Mouse (Mus musculus): Measurements from ENCODE around the gene Phospho2.

The Phospho2 gene

DNA sequence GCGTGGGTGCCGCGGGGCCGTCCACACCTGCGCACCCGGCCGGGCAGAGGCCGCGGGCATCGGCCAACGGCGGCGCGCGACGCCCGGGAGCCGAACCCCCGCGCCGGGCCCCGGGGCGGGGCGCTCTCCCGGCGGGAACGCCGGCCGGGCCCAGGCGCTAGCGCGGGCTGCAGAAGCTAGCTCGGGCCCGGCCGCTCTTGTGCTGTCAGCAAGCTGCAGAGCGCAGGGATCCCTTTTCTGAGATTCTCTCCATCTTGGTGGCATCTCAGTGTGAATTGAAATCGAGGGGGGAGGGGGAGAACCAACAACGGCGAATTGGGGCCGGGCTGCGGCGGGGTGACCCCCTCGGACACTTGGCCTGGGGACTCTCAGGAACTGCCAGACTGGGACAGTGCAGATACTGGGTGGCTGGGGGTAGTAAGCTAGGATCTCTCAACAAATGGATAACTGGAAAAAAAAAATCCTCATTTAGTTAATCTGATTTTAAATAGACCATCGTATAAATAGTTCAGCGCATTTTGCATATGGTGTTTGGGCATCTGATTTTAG, 33.8 kb downstream of the Phospho2 start:
- DNase-seq (ENCODE audit: low read depth, low spot score): no peak

DNA sequence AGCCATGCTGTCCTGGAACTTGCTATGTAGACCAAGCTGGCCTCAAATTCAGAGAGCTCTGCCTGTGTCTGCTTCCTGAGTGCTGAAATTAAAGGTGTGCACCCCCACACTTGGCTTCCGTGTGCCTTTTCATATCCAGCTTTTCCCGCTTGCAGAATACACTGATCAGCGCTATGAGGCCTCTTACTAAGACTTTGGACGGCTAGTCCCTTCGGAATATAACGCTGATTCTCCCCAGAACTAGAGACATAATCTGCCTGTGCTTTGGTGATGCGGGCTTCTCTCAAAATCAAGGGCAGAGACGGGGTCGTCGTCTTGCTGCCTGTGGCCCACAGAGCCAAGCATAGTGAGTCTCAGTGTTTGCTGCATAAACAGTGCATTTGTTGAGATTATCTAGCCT, 36.5 kb downstream of the Phospho2 start:
- no peak for DNase-seq (ENCODE audit: low read depth, low spot score)

DNA sequence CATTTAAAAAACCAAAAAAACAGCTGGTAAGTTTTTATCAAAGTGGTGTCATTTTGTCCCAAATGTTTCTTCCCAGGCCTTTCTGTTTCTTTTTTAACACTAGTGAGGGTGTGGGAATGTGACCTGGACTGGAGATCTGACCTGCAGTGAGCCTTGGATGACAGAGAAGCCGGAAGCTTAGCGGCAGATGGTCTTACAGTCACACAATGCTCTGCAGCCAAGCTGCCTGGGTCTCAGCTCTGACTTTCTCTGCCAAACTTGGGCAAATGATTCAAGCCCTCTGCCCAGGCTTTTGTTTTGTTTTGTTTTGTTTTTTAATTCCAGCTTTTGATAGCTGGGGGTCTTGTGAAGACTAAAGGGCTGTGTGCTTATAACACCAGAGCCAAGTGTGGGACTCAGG, 37.0 kb downstream of the Phospho2 start:
- no peak for DNase-seq (ENCODE audit: low read depth, low spot score)

DNA sequence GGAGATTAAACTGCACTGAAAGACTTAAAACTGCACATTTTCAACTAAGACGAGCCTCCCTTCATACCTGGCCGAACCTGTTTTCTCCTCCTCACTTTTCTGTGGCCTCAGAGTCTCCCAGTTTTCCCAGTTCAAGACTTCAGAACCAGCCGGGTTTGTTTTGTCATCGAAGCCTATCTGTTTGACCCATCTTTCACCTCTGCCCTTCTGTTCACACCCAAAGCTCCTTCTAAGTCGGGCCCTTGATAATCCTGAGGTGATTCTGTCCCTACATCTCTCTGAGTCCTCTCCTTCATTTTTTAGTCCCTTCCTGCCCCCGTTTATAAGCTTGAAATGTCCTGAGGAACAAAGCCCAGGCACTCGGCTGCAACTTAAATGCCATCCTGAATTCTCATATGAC, 38.6 kb downstream of the Phospho2 start:
- DNase-seq (ENCODE audit: low read depth, low spot score): no peak

DNA sequence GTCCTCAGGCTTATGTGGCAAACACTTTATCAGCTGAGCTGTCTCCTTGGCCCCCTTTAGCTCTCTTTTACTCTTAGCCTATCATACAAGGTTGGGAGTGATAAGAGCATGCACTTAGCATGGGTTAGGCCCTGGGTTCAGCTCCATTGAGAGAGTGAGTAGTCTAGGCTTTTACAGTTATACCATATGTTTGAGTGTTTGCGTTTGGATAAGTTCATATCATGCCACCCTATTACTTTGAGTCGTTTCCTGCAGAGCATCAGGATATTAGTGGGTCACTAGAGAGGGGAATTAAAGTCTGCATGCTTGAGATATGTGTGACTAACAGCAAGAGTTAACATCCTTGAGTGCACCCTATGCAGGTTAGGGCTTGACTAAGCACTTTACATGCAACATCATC, 40.3 kb downstream of the Phospho2 start:
- no peak for DNase-seq (ENCODE audit: low read depth, low spot score)

DNA sequence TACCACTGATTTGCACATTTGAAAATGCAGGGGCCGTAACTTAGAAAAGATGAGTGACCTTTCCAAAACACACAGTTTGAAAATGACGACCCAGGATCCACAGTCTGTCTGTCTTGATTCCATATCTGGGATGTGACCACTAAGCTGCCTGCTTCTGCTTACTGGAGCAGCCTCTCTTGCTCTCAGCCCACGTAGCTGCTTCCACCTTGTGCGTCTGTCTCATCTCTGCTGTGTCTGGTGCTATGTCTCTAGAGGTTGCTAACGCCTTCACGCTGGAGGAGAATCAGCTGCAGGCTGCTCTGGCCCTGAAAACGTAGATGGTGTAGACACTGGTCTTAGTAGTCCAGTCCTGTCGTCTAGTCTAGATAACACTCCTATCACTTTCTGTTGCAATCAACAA, 40.7 kb downstream of the Phospho2 start:
- DNase-seq (ENCODE audit: low read depth, low spot score): no peak

DNA sequence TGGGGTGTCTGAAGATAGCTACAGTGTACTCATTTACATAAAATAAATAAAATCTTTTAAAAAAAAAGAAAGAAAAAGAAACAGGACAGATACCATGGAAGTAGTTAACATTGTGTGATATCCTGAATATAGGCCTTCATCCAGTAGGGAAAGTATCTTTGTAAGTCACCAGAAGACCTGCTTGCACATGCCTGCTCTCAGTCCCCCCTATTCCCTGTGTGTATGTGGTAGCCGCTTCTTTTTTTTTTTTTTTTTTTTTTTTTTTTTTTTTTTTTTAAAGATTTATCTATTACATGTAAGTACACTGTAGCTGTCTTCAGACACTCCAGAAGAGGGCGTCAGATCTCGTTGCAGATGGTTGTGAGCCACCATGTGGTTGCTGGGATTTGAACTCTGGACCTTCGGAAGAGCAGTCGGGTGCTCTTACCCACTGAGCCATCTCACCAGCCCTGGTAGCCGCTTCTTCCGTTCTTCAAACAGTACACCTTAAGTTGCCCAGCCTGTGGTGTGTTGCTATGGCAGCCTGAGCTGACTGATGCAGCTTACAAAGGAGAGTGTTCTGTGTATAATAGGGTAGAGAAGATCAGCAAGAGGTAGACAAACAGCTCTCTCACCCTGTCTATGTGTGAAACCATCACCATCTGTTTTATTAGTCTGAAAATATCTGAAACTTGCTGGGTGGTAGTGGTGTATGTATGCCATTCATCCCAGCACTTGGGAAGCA, 48.0 kb downstream of the Phospho2 start:
- DNase-seq (ENCODE audit: low read depth, low spot score): no peak

DNA sequence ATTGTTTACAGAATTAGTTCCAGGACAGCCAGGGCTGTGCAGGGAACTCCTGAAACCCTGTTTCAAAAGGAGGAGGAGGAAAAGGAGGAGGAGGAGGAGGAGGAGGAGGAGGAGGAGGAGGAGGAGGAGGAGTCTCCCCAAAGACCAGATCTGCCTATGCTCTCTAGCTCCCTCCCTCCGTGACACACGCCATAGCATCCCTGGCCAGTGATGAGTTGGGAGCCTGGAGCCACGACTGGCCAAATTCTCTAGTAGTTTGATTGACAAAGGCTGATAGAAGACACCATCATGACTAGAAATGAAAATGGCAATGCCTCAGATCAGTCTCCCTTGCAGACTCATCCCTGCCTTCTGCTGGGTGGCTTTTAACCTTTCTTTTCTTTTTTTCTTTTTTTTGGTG, 48.6 kb downstream of the Phospho2 start:
- no peak for DNase-seq (ENCODE audit: low read depth, low spot score)

DNA sequence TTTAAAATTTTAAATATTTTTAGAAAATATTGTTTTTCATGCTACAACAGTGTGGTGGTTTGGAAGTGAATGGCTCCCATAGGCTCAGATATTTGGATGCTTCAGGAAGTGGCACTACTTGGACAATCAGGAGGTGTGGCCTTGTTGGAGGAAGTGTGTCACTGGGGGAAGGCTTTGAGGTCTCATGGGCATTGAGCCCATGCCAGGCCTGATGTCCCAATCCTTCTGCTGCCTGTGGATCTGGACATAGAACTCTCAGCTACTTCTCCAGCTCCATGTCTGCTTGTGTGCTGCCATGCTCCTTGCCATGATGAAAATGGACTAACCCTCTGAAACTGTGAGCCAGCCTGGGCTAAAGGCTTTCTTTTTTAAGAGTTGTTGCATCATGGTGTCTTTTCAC, 49.3 kb downstream of the Phospho2 start:
- no peak for DNase-seq (ENCODE audit: low read depth, low spot score)

DNA sequence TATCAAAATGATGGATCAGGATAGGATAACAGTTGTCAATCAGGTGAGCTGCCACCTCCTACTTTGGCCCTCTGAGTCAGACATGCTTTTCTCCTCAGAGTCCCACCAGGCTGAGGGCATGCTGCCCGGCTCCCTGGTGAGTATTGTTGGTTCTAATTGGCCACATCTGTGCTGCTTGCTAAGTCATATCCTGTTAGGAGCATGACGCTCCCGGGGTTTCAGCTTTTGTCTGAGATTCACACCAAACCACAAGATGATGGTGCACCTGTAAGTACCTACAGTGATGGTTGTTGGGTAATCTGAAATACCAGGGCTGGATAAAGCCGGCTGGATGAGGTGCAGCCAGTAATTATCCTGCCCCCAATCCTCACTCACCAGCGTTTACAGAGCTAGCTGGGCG, 50.8 kb downstream of the Phospho2 start:
- DNase-seq (ENCODE audit: low read depth, low spot score): no peak

DNA sequence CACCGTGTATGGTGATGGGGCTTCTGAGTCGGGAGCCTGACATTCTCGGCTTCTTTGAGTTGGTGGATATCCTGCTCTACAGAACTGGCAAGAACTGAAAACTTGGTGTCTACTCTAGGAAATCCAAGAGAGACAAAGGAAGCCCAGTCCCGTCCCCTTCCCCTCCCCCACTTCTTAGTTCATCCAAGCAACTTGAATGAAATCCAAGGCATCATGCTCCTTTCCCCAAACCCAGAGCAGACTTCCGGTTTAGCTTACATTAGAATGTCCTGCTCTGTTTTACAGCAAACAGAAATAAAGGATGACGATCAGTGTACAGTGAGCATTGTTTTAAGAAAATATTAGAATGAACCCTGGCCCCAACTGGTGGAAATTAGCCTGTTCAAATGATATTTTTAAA, 59.8 kb downstream of the Phospho2 start:
- no peak for DNase-seq (ENCODE audit: low read depth, low spot score)

Data from brain, embryonic 18.5 days (tissue).